Mouse (Mus musculus) embryonic facial prominence, embryonic 14.5 days (tissue): ENCODE results near the gene Sgsm2. TPM values are rescaled to one million over a fixed set of nuclear protein-coding genes. Genes with fewer than 3 reads are reported as not detected.

ENCODE experiments used
- ATAC-seq: fragments of 200-750 bp; cut with Nextera tagmentation; 2 replicates; pipeline ENCODE4 v1.8.0; 2017; ENCODE audit warnings: low read depth, moderate number of reproducible peaks, moderate TSS enrichment
- DNase-seq: peaks from one replicate; pipeline ENCODE4 v3.0.0-alpha.2; 2015; ENCODE audit warnings: low spot score
- H3K27ac ChIP-seq: fragments of 300-500 bp; sonication (generic); replicated peaks from 2 replicates; pipeline ENCODE4 v1.5.1; 2014; ENCODE audit warnings: low read depth, mild to moderate bottlenecking, low read length, moderate library complexity
- H3K27me3 ChIP-seq: fragments of 300-500 bp; sonication (generic); replicated peaks from 2 replicates; pipeline ENCODE4 v1.6.1; 2014; ENCODE audit warnings: low read length; ENCODE audit not compliant: control insufficient read depth, insufficient read depth
- H3K36me3 ChIP-seq: fragments of 300-500 bp; sonication (generic); 2 replicates; pipeline ENCODE4 v1.6.1; 2014; ENCODE audit warnings: low read length, mixed read lengths; ENCODE audit not compliant: control insufficient read depth, insufficient read depth
- H3K4me1 ChIP-seq: fragments of 300-500 bp; sonication (generic); 2 replicates; pipeline ENCODE4 v1.6.1; 2014; ENCODE audit warnings: antibody characterized with exemption, low read length; ENCODE audit not compliant: control insufficient read depth, insufficient read depth
- H3K4me2 ChIP-seq: fragments of 300-500 bp; sonication (generic); 2 replicates; pipeline ENCODE4 v1.6.1; 2014; ENCODE audit warnings: low read depth, mild to moderate bottlenecking, low read length, moderate library complexity, mixed read lengths
- H3K4me3 ChIP-seq: fragments of 300-500 bp; sonication (generic); 2 replicates; pipeline ENCODE4 v1.5.1; 2014; ENCODE audit warnings: low read depth, mild to moderate bottlenecking, low read length
- H3K9ac ChIP-seq: fragments of 300-500 bp; sonication (generic); 2 replicates; pipeline ENCODE4 v1.6.1; 2014; ENCODE audit warnings: low read depth, mild to moderate bottlenecking, low read length, moderate library complexity, mixed read lengths
- H3K9me3 ChIP-seq: fragments of 300-500 bp; sonication (generic); 2 replicates; pipeline ENCODE4 v1.6.1; 2016; ENCODE audit warnings: low read length; ENCODE audit not compliant: control insufficient read depth
- WGBS: fragments of 180-500 bp; shearing (Covaris S2); extraction: QIAGEN DNeasy Blood & Tissue Kit; methylation state at CpG from one replicate; pipeline ENCODE4 v1.1.7; 2014; 5-methylcytosine and 5-hydroxymethylcytosine counted together
- polyA plus RNA-seq: library from polyadenylated mRNA; unstranded; fragments of >200 nt; fragmentation: Nextera tagmentation; extraction: Ambion mirVana; gene quantifications from 2 replicates; pipeline ENCODE4 v1.2.1, GENCODE M21; 2014

Sgsm2 gene
- polyA plus RNA-seq, 1 experiment from 2014 or later = 4.9 TPM

GRCm38 (mm10) chr11:74919249-74919648, 22.4 kb upstream of the Sgsm2 start:
- H3K4me1 ChIP-seq = no peaks in the 10 kb centered on the region; the same call in 1 of the 2 replicates
- no peaks in the 10 kb centered on the region for H3K9me3 ChIP-seq
- 79% methylated on average over 6 of the region's 6 CpGs for WGBS
- no peak for DNase-seq
- H3K27ac ChIP-seq = no peak overlapping the region
- H3K36me3 ChIP-seq = peaks cover 39% of the 10 kb centered on the region
- no peak for ATAC-seq
- H3K4me3 ChIP-seq = no peak overlapping the region
- H3K9ac ChIP-seq = no peak overlapping the region
- no peak overlapping the region for H3K4me2 ChIP-seq
- no peaks in the 10 kb centered on the region for H3K27me3 ChIP-seq

- 86% methylated on average over 3 of the region's 3 CpGs for WGBS
- no peak for ATAC-seq
These were observed 15.6 kb upstream of the Sgsm2 start for GRCm38 (mm10) chr11:74912492-74912891.

GRCm38 (mm10) chr11:74909978-74910377, 13.1 kb upstream of the Sgsm2 start:
- 94% methylated on average over 4 of the region's 4 CpGs for WGBS
- H3K4me1 ChIP-seq = no peaks in the 10 kb centered on the region
- no peak for ATAC-seq

More at GRCm38 (mm10) chr11:74912492-74912891, 15.6 kb upstream of the Sgsm2 start:
- H3K27ac ChIP-seq = no peak overlapping the region
- H3K36me3 ChIP-seq = peaks cover 38% of the 10 kb centered on the region
- H3K4me3 ChIP-seq = no peak overlapping the region
- no peaks in the 10 kb centered on the region for H3K27me3 ChIP-seq
- no peak overlapping the region for H3K4me2 ChIP-seq
- no peak overlapping the region for H3K9ac ChIP-seq
- no peak for DNase-seq
- H3K4me1 ChIP-seq = no peaks in the 10 kb centered on the region
- no peaks in the 10 kb centered on the region for H3K9me3 ChIP-seq

GRCm38 (mm10) chr11:74908618-74909399, 11.9 kb upstream of the Sgsm2 start:
- peaks cover 66% of the 10 kb centered on the region for H3K36me3 ChIP-seq
- no peak for DNase-seq
- 76% methylated on average over 12 of the region's 12 CpGs for WGBS

More at GRCm38 (mm10) chr11:74909978-74910377, 13.1 kb upstream of the Sgsm2 start:
- H3K9ac ChIP-seq = no peak overlapping the region
- DNase-seq = no peak
- H3K36me3 ChIP-seq = peaks cover 55% of the 10 kb centered on the region
- H3K27me3 ChIP-seq = no peaks in the 10 kb centered on the region
- H3K9me3 ChIP-seq = no peaks in the 10 kb centered on the region
- no peak overlapping the region for H3K4me3 ChIP-seq
- H3K4me2 ChIP-seq = no peak overlapping the region
- H3K27ac ChIP-seq = no peak overlapping the region

GRCm38 (mm10) chr11:74907850-74908249, 11.0 kb upstream of the Sgsm2 start:
- H3K27me3 ChIP-seq = no peaks in the 10 kb centered on the region
- no peak overlapping the region for H3K9ac ChIP-seq
- no peak for DNase-seq
- H3K27ac ChIP-seq = no peak overlapping the region
- no peaks in the 10 kb centered on the region for H3K9me3 ChIP-seq
- H3K4me2 ChIP-seq = no peak overlapping the region
- WGBS = 92% methylated on average over 6 of the region's 6 CpGs
- ATAC-seq = no peak
- H3K4me3 ChIP-seq = no peak overlapping the region
- H3K36me3 ChIP-seq = peaks cover 75% of the 10 kb centered on the region
- H3K4me1 ChIP-seq = no peaks in the 10 kb centered on the region

More at GRCm38 (mm10) chr11:74908618-74909399, 11.9 kb upstream of the Sgsm2 start:
- no peaks in the 10 kb centered on the region for H3K9me3 ChIP-seq
- no peak overlapping the region for H3K9ac ChIP-seq
- ATAC-seq = no peak
- H3K27ac ChIP-seq = no peak overlapping the region
- no peak overlapping the region for H3K4me2 ChIP-seq
- H3K27me3 ChIP-seq = no peaks in the 10 kb centered on the region
- no peaks in the 10 kb centered on the region for H3K4me1 ChIP-seq
- no peak overlapping the region for H3K4me3 ChIP-seq

GRCm38 (mm10) chr11:74902416-74902815, 5.6 kb upstream of the Sgsm2 start:
- no peaks in the 10 kb centered on the region for H3K9me3 ChIP-seq
- ATAC-seq (no peak), DNase-seq (no peak)
- H3K4me3 ChIP-seq = no peak overlapping the region
- WGBS = 91% methylated on average over 5 of the region's 5 CpGs
- H3K27ac ChIP-seq = no peak overlapping the region
- H3K27me3 ChIP-seq = no peaks in the 10 kb centered on the region
- H3K9ac ChIP-seq = no peak overlapping the region
- no peak overlapping the region for H3K4me2 ChIP-seq
- H3K36me3 ChIP-seq = peaks cover 81% of the 10 kb centered on the region
- peaks cover 10% of the 10 kb centered on the region for H3K4me1 ChIP-seq

GRCm38 (mm10) chr11:74901555-74901954, 4.7 kb upstream of the Sgsm2 start:
- peaks cover 73% of the 10 kb centered on the region for H3K36me3 ChIP-seq
- peaks cover 10% of the 10 kb centered on the region for H3K4me1 ChIP-seq
- WGBS = 85% methylated on average over 6 of the region's 6 CpGs
- H3K4me3 ChIP-seq = no peak overlapping the region
- H3K9me3 ChIP-seq = no peaks in the 10 kb centered on the region
- no peak overlapping the region for H3K4me2 ChIP-seq
- no peak overlapping the region for H3K27ac ChIP-seq
- DNase-seq (no peak), ATAC-seq (no peak)
- H3K9ac ChIP-seq = no peak overlapping the region
- no peaks in the 10 kb centered on the region for H3K27me3 ChIP-seq

- Histone ChIP-seq H3K4me1 (peaks cover 10% of the 10 kb centered on the region), H3K4me2 (peak overlapping the region; percentile 76), H3K4me3 (peak overlapping the region; percentile 88), H3K36me3 (peaks cover 42% of the 10 kb centered on the region), H3K9ac (peak overlapping the region; percentile 85), H3K9me3 (no peaks in the 10 kb centered on the region), H3K27me3 (no peaks in the 10 kb centered on the region), H3K27ac (peak overlapping the region; percentile 77)
- WGBS = 0% methylated on average over 7 of the region's 7 CpGs
- DNase-seq (no peak), ATAC-seq (no peak)
These were observed 1.6 kb upstream of the Sgsm2 start for GRCm38 (mm10) chr11:74898517-74898827.
